Mouse (Mus musculus) thymus, adult 2 months (tissue): Measurements from ENCODE around the gene Slc5a4b. TPM values are rescaled to one million over a fixed set of nuclear protein-coding genes. Genes with fewer than 3 reads are reported as not detected.

Experiments
- DNase-seq: peaks from one replicate; pipeline ENCODE4 v3.0.0; 2021
- H3K27ac ChIP-seq: fragments of 200-500 bp; 2 replicates; pipeline ENCODE4 v1.5.1; 2012; ENCODE audit warnings: low read length, control low read depth; ENCODE audit not compliant: control insufficient read depth, insufficient read depth
- H3K27me3 ChIP-seq: fragments of 200-500 bp; 2 replicates; pipeline ENCODE4 v1.6.1; 2012; ENCODE audit warnings: mild to moderate bottlenecking, low read length, moderate library complexity, mixed read lengths; ENCODE audit not compliant: control insufficient read depth, insufficient read depth
- H3K36me3 ChIP-seq: fragments of 200-500 bp; 2 replicates; pipeline ENCODE4 v1.6.1; 2012; ENCODE audit warnings: mild to moderate bottlenecking, low read length, moderate library complexity; ENCODE audit not compliant: control insufficient read depth, insufficient read depth
- H3K4me1 ChIP-seq: fragments of 200-500 bp; replicated peaks from 2 replicates; pipeline ENCODE4 v1.6.1; 2012; ENCODE audit warnings: low read length; ENCODE audit not compliant: control insufficient read depth, insufficient read depth
- H3K4me3 ChIP-seq: fragments of 200-500 bp; 2 replicates; pipeline ENCODE4 v1.5.1; 2012; ENCODE audit warnings: mild to moderate bottlenecking, low read length, control low read depth, moderate library complexity; ENCODE audit not compliant: control insufficient read depth, insufficient read depth
- CTCF ChIP-seq: fragments of 200-500 bp; IDR thresholded peaks from 2 replicates; pipeline ENCODE4 v1.5.1; 2012; ENCODE audit warnings: mild to moderate bottlenecking, control low read depth, low read length, moderate library complexity, borderline replicate concordance; ENCODE audit not compliant: control insufficient read depth, poor library complexity, insufficient read depth; ENCODE audit errors: extremely low read depth
- POLR2A ChIP-seq: fragments of 200-500 bp; IDR thresholded peaks from 2 replicates; pipeline ENCODE4 v1.6.1; 2012; ENCODE audit warnings: mild to moderate bottlenecking, low read length, control low read depth, moderate library complexity; ENCODE audit not compliant: control insufficient read depth, poor library complexity, insufficient read depth; ENCODE audit errors: extremely low read depth
- WGBS: fragments of 180-500 bp; shearing (Covaris S2); methylation state at CpG from one replicate; pipeline ENCODE4 v1.1.7; 2018; 5-methylcytosine and 5-hydroxymethylcytosine counted together
- polyA plus RNA-seq: library from polyadenylated mRNA; depleted of rRNA; stranded (reverse); fragments of >200 nt; gene quantifications from 2 replicates; pipeline ENCODE4 v1.2.3, GENCODE M21; 2012; rRNA removed

Gene Slc5a4b
- polyA plus RNA-seq, 1 experiment, result 0.04 TPM

GRCm38 (mm10) chr10:76025470-76026190 is 85.1 kb downstream of the Slc5a4b start:
- TF ChIP-seq CTCF (no peak), POLR2A (no peak)
- 0 out of 2 replicates have a peak, but pooled peaks cover 2% of the 10 kb centered on the region for H3K4me1 ChIP-seq
- DNase-seq, result no peak
- H3K27me3 ChIP-seq, result no peaks in the 10 kb centered on the region
- H3K27ac ChIP-seq, result no peak overlapping the region
- H3K4me3 ChIP-seq, result no peak overlapping the region
- WGBS, result 97% methylated on average over 10 of the region's 10 CpGs
- no peaks in the 10 kb centered on the region for H3K36me3 ChIP-seq

- no peak for TF ChIP-seq POLR2A
- no peak for TF ChIP-seq CTCF
- H3K36me3 ChIP-seq, result no peaks in the 10 kb centered on the region
- no peak overlapping the region for H3K4me3 ChIP-seq
- H3K27ac ChIP-seq, result no peak overlapping the region
- no peaks in the 10 kb centered on the region for H3K4me1 ChIP-seq
- WGBS, result 96% methylated on average over 6 of the region's 6 CpGs
- no peaks in the 10 kb centered on the region for H3K27me3 ChIP-seq
- no peak for DNase-seq
Observed at GRCm38 (mm10) chr10:76023921-76024320, 86.8 kb downstream of the Slc5a4b start.

- no peak for DNase-seq
- H3K27me3 ChIP-seq, result no peaks in the 10 kb centered on the region
- H3K27ac ChIP-seq, result no peak overlapping the region
- TF ChIP-seq CTCF, result no peak
- TF ChIP-seq POLR2A, result no peak
- no peak overlapping the region for H3K4me3 ChIP-seq
- whole genome bisulfite sequencing, result 56% methylated on average over 3 of the region's 3 CpGs
- H3K36me3 ChIP-seq, result no peaks in the 10 kb centered on the region
- no peaks in the 10 kb centered on the region for H3K4me1 ChIP-seq
Observed at GRCm38 (mm10) chr10:76021728-76022127, 89.0 kb downstream of the Slc5a4b start.

GRCm38 (mm10) chr10:76016886-76017285 is 93.9 kb downstream of the Slc5a4b start:
- Histone ChIP-seq H3K27ac (no peak overlapping the region), H3K4me3 (no peak overlapping the region), H3K27me3 (no peaks in the 10 kb centered on the region), H3K36me3 (no peaks in the 10 kb centered on the region), H3K4me1 (no peaks in the 10 kb centered on the region)
- WGBS, result 89% methylated on average over 3 of the region's 3 CpGs
- DNase-seq, result no peak
- TF ChIP-seq CTCF (no peak), POLR2A (no peak)

GRCm38 (mm10) chr10:76012922-76013321 is 97.8 kb downstream of the Slc5a4b start:
- TF ChIP-seq CTCF, result no peak
- Histone ChIP-seq H3K4me1 (no peaks in the 10 kb centered on the region), H3K27ac (no peak overlapping the region), H3K27me3 (no peaks in the 10 kb centered on the region; the same call in 1 of the 2 replicates), H3K4me3 (no peak overlapping the region), H3K36me3 (no peaks in the 10 kb centered on the region)
- DNase-seq, result no peak
- WGBS, result 83% methylated on average over 6 of the region's 6 CpGs

GRCm38 (mm10) chr10:76009812-76010211 is 100.9 kb downstream of the Slc5a4b start:
- TF ChIP-seq CTCF (no peak), POLR2A (no peak)
- Histone ChIP-seq H3K4me3 (no peak overlapping the region), H3K27ac (no peak overlapping the region), H3K36me3 (no peaks in the 10 kb centered on the region), H3K4me1 (no peaks in the 10 kb centered on the region), H3K27me3 (no peaks in the 10 kb centered on the region; the same call in 1 of the 2 replicates)
- DNase-seq, result no peak
- WGBS, result 91% methylated on average over 3 of the region's 3 CpGs

Other genes starting within 250 kb of the Slc5a4b start
- gene Derl3, start 217.5 kb downstream of the Slc5a4b start, polyA plus RNA-seq, result 11.6 and 19.0 TPM in 2 replicates
- 63.0 and 75.5 TPM in 2 replicates for gene Smarcb1, start 189.3 kb downstream of the Slc5a4b start, polyA plus RNA-seq
- 172 and 198 TPM in 2 replicates for gene Chchd10, start 177.8 kb downstream of the Slc5a4b start, polyA plus RNA-seq
- gene Mmp11, start 174.5 kb downstream of the Slc5a4b start, polyA plus RNA-seq, result 7.5 and 9.3 TPM in 2 replicates
- gene Gm867, start 170.3 kb downstream of the Slc5a4b start, polyA plus RNA-seq, result 0.42 TPM in 1 of 2 replicates, not detected in the other
- gene Vpreb3, start 167.9 kb downstream of the Slc5a4b start, polyA plus RNA-seq, result 3.1 and 4.8 TPM in 2 replicates
- 4.0 and 4.3 TPM in 2 replicates for gene Gm5134, start 156.4 kb downstream of the Slc5a4b start, polyA plus RNA-seq
- 14.5 and 18.0 TPM in 2 replicates for gene Zfp280b, start 78.3 kb downstream of the Slc5a4b start, polyA plus RNA-seq
- not detected in 2 replicates for gene Slc5a4a, start 36.5 kb upstream of the Slc5a4b start, polyA plus RNA-seq
- 18.6 and 25.0 TPM in 2 replicates for gene Prmt2, start 126.9 kb upstream of the Slc5a4b start, polyA plus RNA-seq
- gene S100b, start 142.9 kb upstream of the Slc5a4b start, polyA plus RNA-seq, result 0.66 and 1.2 TPM in 2 replicates
- gene Dip2a, start 234.3 kb upstream of the Slc5a4b start, polyA plus RNA-seq, result 8.1 and 8.4 TPM in 2 replicates